Mouse (Mus musculus): ENCODE measurements around the gene Pik3c2b.

DNA sequence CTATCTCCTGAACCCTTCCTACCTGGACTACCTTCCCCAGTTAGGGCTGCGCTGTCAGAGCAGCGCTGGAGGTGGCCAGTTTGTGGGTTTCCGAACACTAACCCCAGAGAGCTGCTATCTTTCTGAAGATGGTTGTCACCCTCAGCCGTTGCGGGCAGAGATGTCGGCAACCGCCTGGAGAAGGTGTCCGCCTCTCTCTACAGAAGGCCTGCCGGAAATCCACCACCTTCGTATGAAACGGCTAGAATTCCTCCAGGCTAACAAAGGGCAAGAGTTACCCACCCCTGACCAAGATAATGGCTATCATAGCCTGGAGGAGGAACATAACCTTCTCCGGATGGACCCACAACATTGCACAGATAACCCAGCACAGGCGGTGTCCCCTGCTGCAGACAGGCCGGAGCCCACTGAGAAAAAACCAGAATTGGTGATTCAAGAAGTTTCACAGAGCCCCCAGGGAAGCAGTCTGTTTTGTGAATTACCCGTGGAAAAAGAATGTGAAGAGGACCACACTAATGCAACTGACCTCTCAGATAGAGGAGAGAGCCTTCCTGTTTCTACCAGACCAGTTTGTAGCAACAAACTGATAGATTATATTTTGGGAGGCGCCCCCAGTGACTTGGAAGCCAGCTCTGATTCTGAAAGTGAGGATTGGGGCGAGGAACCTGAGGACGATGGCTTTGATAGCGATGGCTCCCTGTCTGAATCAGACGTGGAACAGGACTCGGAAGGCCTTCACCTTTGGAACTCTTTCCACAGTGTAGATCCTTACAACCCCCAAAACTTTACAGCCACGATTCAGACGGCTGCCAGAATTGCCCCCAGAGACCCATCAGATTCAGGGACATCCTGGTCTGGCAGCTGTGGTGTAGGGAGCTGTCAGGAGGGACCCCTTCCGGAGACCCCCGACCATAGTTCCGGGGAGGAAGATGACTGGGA lies 87.2 kb downstream of the Pik3c2b start:
- TF ChIP-seq CTCF (IDR thresholded peaks at IDR 0.05) (no peak), POLR2A (IDR thresholded peaks at IDR 0.05; ENCODE audit: insufficient read depth, low read depth, low read length) (no peak)
